Mouse (Mus musculus) cerebellum, adult 8-10 months (tissue): ENCODE data around the gene H2afy.

Experiments
- DNase-seq: peaks from one replicate; pipeline ENCODE4 v3.0.0; 2022

The H2afy gene

GRCm38 (mm10) chr13:56110694-56111531, 25.2 kb downstream of the H2afy start:
- no peak for DNase-seq

- no peak for DNase-seq
Observed at GRCm38 (mm10) chr13:56109703-56110102, 26.5 kb downstream of the H2afy start.

- DNase-seq: no peak
Observed at GRCm38 (mm10) chr13:56108849-56109519, 27.2 kb downstream of the H2afy start.

GRCm38 (mm10) chr13:56104971-56105391, 31.2 kb downstream of the H2afy start:
- DNase-seq: no peak

- DNase-seq: peak; percentile 38
Observed at GRCm38 (mm10) chr13:56103796-56104746, 32.1 kb downstream of the H2afy start.

- no peak for DNase-seq
Observed at GRCm38 (mm10) chr13:56102160-56102559, 34.0 kb downstream of the H2afy start.

- no peak for DNase-seq
Observed at GRCm38 (mm10) chr13:56095601-56096195, 40.5 kb downstream of the H2afy start.

- no peak for DNase-seq
Observed at GRCm38 (mm10) chr13:56094544-56094943, 41.6 kb downstream of the H2afy start.

GRCm38 (mm10) chr13:56093680-56094079, 42.5 kb downstream of the H2afy start:
- no peak for DNase-seq

GRCm38 (mm10) chr13:56092606-56093005, 43.6 kb downstream of the H2afy start:
- DNase-seq: no peak

- no peak for DNase-seq
Observed at GRCm38 (mm10) chr13:56090597-56090996, 45.6 kb downstream of the H2afy start.

- DNase-seq: no peak
Observed at GRCm38 (mm10) chr13:56088602-56089001, 47.6 kb downstream of the H2afy start.

GRCm38 (mm10) chr13:56087936-56088335, 48.2 kb downstream of the H2afy start:
- no peak for DNase-seq

GRCm38 (mm10) chr13:56084146-56084905, 51.8 kb downstream of the H2afy start:
- DNase-seq: no peak

- DNase-seq: no peak
Observed at GRCm38 (mm10) chr13:56081656-56082055, 54.5 kb downstream of the H2afy start.

- no peak for DNase-seq
Observed at GRCm38 (mm10) chr13:56079616-56080015, 56.5 kb downstream of the H2afy start.

GRCm38 (mm10) chr13:56078724-56079262, 57.4 kb downstream of the H2afy start:
- no peak for DNase-seq

GRCm38 (mm10) chr13:56075930-56076329, 60.2 kb downstream of the H2afy start:
- no peak for DNase-seq

- DNase-seq: no peak
Observed at GRCm38 (mm10) chr13:56073186-56073585, 63.0 kb downstream of the H2afy start.

GRCm38 (mm10) chr13:56072268-56072607, 63.9 kb downstream of the H2afy start:
- DNase-seq: no peak

- peak; percentile 57 for DNase-seq
Observed at GRCm38 (mm10) chr13:56071586-56072267, 64.4 kb downstream of the H2afy start.
